Mouse (Mus musculus) megakaryocyte, embryonic 14.5 days (primary cell): ENCODE measurements around the gene Rpl9-ps1.

Experiments
- FLI1 ChIP-seq: IDR thresholded peaks from 2 replicates; pipeline ENCODE4 v1.6.1; 2012; ENCODE audit warnings: low read length, inconsistent platforms, mixed read lengths
- GATA1 ChIP-seq: IDR thresholded peaks from 3 replicates; pipeline ENCODE4 v1.6.1; 2012; ENCODE audit warnings: mixed read lengths, low read length, inconsistent platforms, borderline replicate concordance

GRCm38 (mm10) chr11:83618238-83618637 lies 27.2 kb downstream of the Rpl9-ps1 start:
- TF ChIP-seq GATA1 (no peak), FLI1 (no peak)
